Mouse (Mus musculus): Measurements from ENCODE around the gene Phtf2. TPM values are rescaled to one million over a fixed set of nuclear protein-coding genes. Genes with fewer than 3 reads are reported as not detected.

Phtf2 gene
- polyA plus RNA-seq, 1 experiment from 2014 or later: 20.8 TPM

GRCm38 (mm10) chr5:20913372-20914275, 31.7 kb upstream of the Phtf2 start:
- H3K4me3 ChIP-seq (ENCODE audit: low read depth, low read length): no peak overlapping the region
- H3K4me1 ChIP-seq (ENCODE audit: control insufficient read depth, insufficient read depth, low read length): no peaks in the 10 kb centered on the region
- DNase-seq (ENCODE audit: low spot score, missing footprints): peak; percentile 93
- H3K9ac ChIP-seq (ENCODE audit: low read length): no peak overlapping the region
- no peak for ATAC-seq (ENCODE audit: low FRiP score)
- H3K27ac ChIP-seq (ENCODE audit: low read depth, low read length): no peak overlapping the region
- H3K36me3 ChIP-seq (ENCODE audit: control insufficient read depth, insufficient read depth, low read length): no peaks in the 10 kb centered on the region
- H3K27me3 ChIP-seq (ENCODE audit: control insufficient read depth, insufficient read depth, low read length): no peaks in the 10 kb centered on the region
- no peaks in the 10 kb centered on the region for H3K9me3 ChIP-seq (ENCODE audit: control insufficient read depth, low read length)
- WGBS: 79% methylated on average over 11 of the region's 11 CpGs
- H3K4me2 ChIP-seq: no peak overlapping the region

- Histone ChIP-seq H3K36me3 (ENCODE audit: control insufficient read depth, insufficient read depth, low read length) (no peaks in the 10 kb centered on the region), H3K4me2 (no peak overlapping the region), H3K9ac (ENCODE audit: low read length) (no peak overlapping the region), H3K4me3 (ENCODE audit: low read depth, low read length) (no peak overlapping the region), H3K27me3 (ENCODE audit: control insufficient read depth, insufficient read depth, low read length) (no peaks in the 10 kb centered on the region), H3K4me1 (ENCODE audit: control insufficient read depth, insufficient read depth, low read length) (no peaks in the 10 kb centered on the region), H3K27ac (ENCODE audit: low read depth, low read length) (no peak overlapping the region), H3K9me3 (ENCODE audit: control insufficient read depth, low read length) (no peaks in the 10 kb centered on the region)
- no peak for ATAC-seq (ENCODE audit: low FRiP score)
- DNase-seq (ENCODE audit: low spot score, missing footprints): no peak
- WGBS: 87% methylated on average over 2 of the region's 2 CpGs
Observed at GRCm38 (mm10) chr5:20911741-20912140, 29.8 kb upstream of the Phtf2 start.

GRCm38 (mm10) chr5:20906191-20906590, 24.3 kb upstream of the Phtf2 start:
- Histone ChIP-seq H3K27ac (ENCODE audit: low read depth, low read length) (no peak overlapping the region), H3K36me3 (ENCODE audit: control insufficient read depth, insufficient read depth, low read length) (peaks cover 2% of the 10 kb centered on the region; the same call in 1 of the 2 replicates), H3K9ac (ENCODE audit: low read length) (no peak overlapping the region), H3K27me3 (ENCODE audit: control insufficient read depth, insufficient read depth, low read length) (no peaks in the 10 kb centered on the region), H3K4me2 (no peak overlapping the region), H3K9me3 (ENCODE audit: control insufficient read depth, low read length) (no peaks in the 10 kb centered on the region), H3K4me3 (ENCODE audit: low read depth, low read length) (no peak overlapping the region), H3K4me1 (ENCODE audit: control insufficient read depth, insufficient read depth, low read length) (no peaks in the 10 kb centered on the region)
- no peak for DNase-seq (ENCODE audit: low spot score, missing footprints)
- no peak for ATAC-seq (ENCODE audit: low FRiP score)
- 91% methylated on average over 7 of the region's 7 CpGs for WGBS

- Histone ChIP-seq H3K9ac (ENCODE audit: low read length) (no peak overlapping the region), H3K9me3 (ENCODE audit: control insufficient read depth, low read length) (no peaks in the 10 kb centered on the region), H3K4me3 (ENCODE audit: low read depth, low read length) (no peak overlapping the region), H3K36me3 (ENCODE audit: control insufficient read depth, insufficient read depth, low read length) (peaks cover 4% of the 10 kb centered on the region; the same call in 1 of the 2 replicates), H3K27me3 (ENCODE audit: control insufficient read depth, insufficient read depth, low read length) (no peaks in the 10 kb centered on the region), H3K4me2 (no peak overlapping the region), H3K27ac (ENCODE audit: low read depth, low read length) (no peak overlapping the region), H3K4me1 (ENCODE audit: control insufficient read depth, insufficient read depth, low read length) (no peaks in the 10 kb centered on the region)
- 91% methylated on average over 2 of the region's 2 CpGs for WGBS
- DNase-seq (ENCODE audit: low spot score, missing footprints): no peak
- no peak for ATAC-seq (ENCODE audit: low FRiP score)
Observed at GRCm38 (mm10) chr5:20905437-20905836, 23.5 kb upstream of the Phtf2 start.

GRCm38 (mm10) chr5:20904647-20905046, 22.7 kb upstream of the Phtf2 start:
- 87% methylated on average over 2 of the region's 2 CpGs for WGBS
- no peaks in the 10 kb centered on the region for H3K27me3 ChIP-seq (ENCODE audit: control insufficient read depth, insufficient read depth, low read length)
- H3K4me1 ChIP-seq (ENCODE audit: control insufficient read depth, insufficient read depth, low read length): no peaks in the 10 kb centered on the region
- DNase-seq (ENCODE audit: low spot score, missing footprints) (no peak), ATAC-seq (ENCODE audit: low FRiP score) (no peak)
- H3K9me3 ChIP-seq (ENCODE audit: control insufficient read depth, low read length): no peaks in the 10 kb centered on the region
- no peak overlapping the region for H3K4me3 ChIP-seq (ENCODE audit: low read depth, low read length)
- H3K27ac ChIP-seq (ENCODE audit: low read depth, low read length): no peak overlapping the region
- no peak overlapping the region for H3K9ac ChIP-seq (ENCODE audit: low read length)
- peaks cover 4% of the 10 kb centered on the region; the same call in 1 of the 2 replicates for H3K36me3 ChIP-seq (ENCODE audit: control insufficient read depth, insufficient read depth, low read length)
- H3K4me2 ChIP-seq: no peak overlapping the region

- Histone ChIP-seq H3K4me1 (ENCODE audit: control insufficient read depth, insufficient read depth, low read length) (no peaks in the 10 kb centered on the region), H3K36me3 (ENCODE audit: control insufficient read depth, insufficient read depth, low read length) (peaks cover 7% of the 10 kb centered on the region; the same call in 1 of the 2 replicates)
Observed at GRCm38 (mm10) chr5:20897446-20898167, 15.7 kb upstream of the Phtf2 start.

GRCm38 (mm10) chr5:20884036-20884620, 2.2 kb upstream of the Phtf2 start:
- H3K9ac ChIP-seq (ENCODE audit: low read length): no peak overlapping the region
- no peaks in the 10 kb centered on the region for H3K9me3 ChIP-seq (ENCODE audit: control insufficient read depth, low read length)
- H3K27ac ChIP-seq (ENCODE audit: low read depth, low read length): no peak overlapping the region
- H3K36me3 ChIP-seq (ENCODE audit: control insufficient read depth, insufficient read depth, low read length): no peaks in the 10 kb centered on the region
- 73% methylated on average over 4 of the region's 4 CpGs for WGBS
- no peaks in the 10 kb centered on the region for H3K27me3 ChIP-seq (ENCODE audit: control insufficient read depth, insufficient read depth, low read length)
- no peak for ATAC-seq (ENCODE audit: low FRiP score)
- H3K4me1 ChIP-seq (ENCODE audit: control insufficient read depth, insufficient read depth, low read length): peaks cover 15% of the 10 kb centered on the region
- peak overlapping the region; percentile 76; the same call in 1 of the 2 replicates for H3K4me2 ChIP-seq
- no peak overlapping the region for H3K4me3 ChIP-seq (ENCODE audit: low read depth, low read length)
- no peak for DNase-seq (ENCODE audit: low spot score, missing footprints)

More at GRCm38 (mm10) chr5:20897446-20898167, 15.7 kb upstream of the Phtf2 start:
- Histone ChIP-seq H3K27ac (ENCODE audit: low read depth, low read length) (no peak overlapping the region), H3K4me2 (no peak overlapping the region), H3K27me3 (ENCODE audit: control insufficient read depth, insufficient read depth, low read length) (no peaks in the 10 kb centered on the region), H3K9me3 (ENCODE audit: control insufficient read depth, low read length) (no peaks in the 10 kb centered on the region), H3K4me3 (ENCODE audit: low read depth, low read length) (no peak overlapping the region), H3K9ac (ENCODE audit: low read length) (no peak overlapping the region)
- DNase-seq (ENCODE audit: low spot score, missing footprints) (no peak), ATAC-seq (ENCODE audit: low FRiP score) (no peak)
- 90% methylated on average over 2 of the region's 2 CpGs for WGBS

GRCm38 (mm10) chr5:20880797-20881775, 838 bp downstream of the Phtf2 start:
- peak overlapping the region; percentile 59 for H3K4me2 ChIP-seq
- no peaks in the 10 kb centered on the region for H3K36me3 ChIP-seq (ENCODE audit: control insufficient read depth, insufficient read depth, low read length)
- H3K9ac ChIP-seq (ENCODE audit: low read length): peak overlapping the region; percentile 88
- peak overlapping the region; percentile 91 for H3K27ac ChIP-seq (ENCODE audit: low read depth, low read length)
- H3K4me1 ChIP-seq (ENCODE audit: control insufficient read depth, insufficient read depth, low read length): peaks cover 15% of the 10 kb centered on the region
- peak overlapping the region; percentile 94 for H3K4me3 ChIP-seq (ENCODE audit: low read depth, low read length)
- 2% methylated on average over 49 of the region's 64 CpGs for WGBS
- no peak for ATAC-seq (ENCODE audit: low FRiP score)
- no peaks in the 10 kb centered on the region for H3K9me3 ChIP-seq (ENCODE audit: control insufficient read depth, low read length)
- H3K27me3 ChIP-seq (ENCODE audit: control insufficient read depth, insufficient read depth, low read length): no peaks in the 10 kb centered on the region
- DNase-seq (ENCODE audit: low spot score, missing footprints): peak; percentile 94

All from midbrain, embryonic 11.5 days (tissue).